Mouse (Mus musculus): Measurements from ENCODE around the gene Eipr1. TPM values are rescaled to one million over a fixed set of nuclear protein-coding genes. Genes with fewer than 3 reads are reported as not detected.
A peak's percentile ranks its signal among the peaks of the same experiment; 100 is the strongest.

Eipr1 gene
- polyA plus RNA-seq, 1 experiment from 2014 or later: 70.8 TPM

- ATAC-seq (ENCODE audit: low FRiP score): peak; percentile 56
- H3K27me3 ChIP-seq (replicated peaks): no peaks in the 10 kb centered on the region
- H3K27ac ChIP-seq (replicated peaks): peak overlapping the region; percentile 49
- no peak overlapping the region for H3K4me3 ChIP-seq (replicated peaks)
- H3K4me1 ChIP-seq: peaks cover 47% of the 10 kb centered on the region
- no peaks in the 10 kb centered on the region for H3K36me3 ChIP-seq
- 25% methylated on average over 7 of the region's 7 CpGs for WGBS
- no peak overlapping the region for H3K9ac ChIP-seq (replicated peaks)
- H3K4me2 ChIP-seq: no peak overlapping the region
- no peaks in the 10 kb centered on the region for H3K9me3 ChIP-seq (replicated peaks)
Observed at GRCm38 (mm10) chr12:28780180-28780579, 28.6 kb downstream of the Eipr1 start.

GRCm38 (mm10) chr12:28782637-28783036, 31.0 kb downstream of the Eipr1 start:
- ATAC-seq (ENCODE audit: low FRiP score): no peak
- Histone ChIP-seq H3K36me3 (no peaks in the 10 kb centered on the region), H3K4me3 (replicated peaks) (no peak overlapping the region), H3K4me1 (peaks cover 43% of the 10 kb centered on the region), H3K9ac (replicated peaks) (no peak overlapping the region), H3K27me3 (replicated peaks) (no peaks in the 10 kb centered on the region), H3K27ac (replicated peaks) (no peak overlapping the region), H3K4me2 (no peak overlapping the region), H3K9me3 (replicated peaks) (no peaks in the 10 kb centered on the region)
- 98% methylated on average over 3 of the region's 3 CpGs for WGBS

GRCm38 (mm10) chr12:28784355-28784754, 32.8 kb downstream of the Eipr1 start:
- Histone ChIP-seq H3K27me3 (replicated peaks) (no peaks in the 10 kb centered on the region), H3K36me3 (no peaks in the 10 kb centered on the region), H3K4me2 (no peak overlapping the region), H3K9ac (replicated peaks) (no peak overlapping the region), H3K27ac (replicated peaks) (peak overlapping the region; percentile 28; the same call in 1 of the 2 replicates), H3K4me1 (peaks cover 41% of the 10 kb centered on the region), H3K4me3 (replicated peaks) (no peak overlapping the region), H3K9me3 (replicated peaks) (no peaks in the 10 kb centered on the region)
- ATAC-seq (ENCODE audit: low FRiP score): no peak
- 30% methylated on average over 4 of the region's 4 CpGs for WGBS

- Histone ChIP-seq H3K9ac (replicated peaks) (no peak overlapping the region), H3K4me1 (peaks cover 38% of the 10 kb centered on the region), H3K4me2 (no peak overlapping the region), H3K27me3 (replicated peaks) (no peaks in the 10 kb centered on the region), H3K4me3 (replicated peaks) (no peak overlapping the region), H3K9me3 (replicated peaks) (no peaks in the 10 kb centered on the region), H3K27ac (replicated peaks) (peak overlapping the region; percentile 28; the same call in 1 of the 2 replicates), H3K36me3 (no peaks in the 10 kb centered on the region)
- WGBS: 18% methylated on average over 8 of the region's 8 CpGs
- ATAC-seq (ENCODE audit: low FRiP score): no peak
Observed at GRCm38 (mm10) chr12:28784864-28785263, 33.3 kb downstream of the Eipr1 start.

GRCm38 (mm10) chr12:28785299-28785698, 33.7 kb downstream of the Eipr1 start:
- H3K36me3 ChIP-seq: no peaks in the 10 kb centered on the region
- no peaks in the 10 kb centered on the region for H3K27me3 ChIP-seq (replicated peaks)
- no peak overlapping the region for H3K4me3 ChIP-seq (replicated peaks)
- 3% methylated on average over 1 of the region's 1 CpGs for WGBS
- H3K27ac ChIP-seq (replicated peaks): no peak overlapping the region
- ATAC-seq (ENCODE audit: low FRiP score): no peak
- H3K9ac ChIP-seq (replicated peaks): no peak overlapping the region
- H3K4me1 ChIP-seq: peaks cover 34% of the 10 kb centered on the region
- no peaks in the 10 kb centered on the region for H3K9me3 ChIP-seq (replicated peaks)
- no peak overlapping the region for H3K4me2 ChIP-seq

- Histone ChIP-seq H3K27ac (replicated peaks) (no peak overlapping the region), H3K9me3 (replicated peaks) (no peaks in the 10 kb centered on the region), H3K4me1 (peaks cover 24% of the 10 kb centered on the region), H3K4me3 (replicated peaks) (no peak overlapping the region), H3K9ac (replicated peaks) (no peak overlapping the region), H3K36me3 (no peaks in the 10 kb centered on the region), H3K27me3 (replicated peaks) (no peaks in the 10 kb centered on the region), H3K4me2 (no peak overlapping the region)
- 91% methylated on average over 6 of the region's 6 CpGs for WGBS
- ATAC-seq (ENCODE audit: low FRiP score): no peak
Observed at GRCm38 (mm10) chr12:28786310-28786709, 34.7 kb downstream of the Eipr1 start.

- H3K27ac ChIP-seq (replicated peaks): no peak overlapping the region
- no peak for ATAC-seq (ENCODE audit: low FRiP score)
- H3K4me1 ChIP-seq: peaks cover 11% of the 10 kb centered on the region; the same call in 1 of the 2 replicates
- H3K9me3 ChIP-seq (replicated peaks): no peaks in the 10 kb centered on the region
- no peak overlapping the region for H3K9ac ChIP-seq (replicated peaks)
- WGBS: 43% methylated on average over 3 of the region's 3 CpGs
- H3K4me3 ChIP-seq (replicated peaks): no peak overlapping the region
- no peak overlapping the region for H3K4me2 ChIP-seq
- no peaks in the 10 kb centered on the region for H3K36me3 ChIP-seq
- H3K27me3 ChIP-seq (replicated peaks): no peaks in the 10 kb centered on the region
Observed at GRCm38 (mm10) chr12:28792613-28793012, 41.0 kb downstream of the Eipr1 start.

GRCm38 (mm10) chr12:28793715-28794114, 42.1 kb downstream of the Eipr1 start:
- 66% methylated on average over 2 of the region's 2 CpGs for WGBS
- peaks cover 11% of the 10 kb centered on the region; the same call in 1 of the 2 replicates for H3K4me1 ChIP-seq
- no peak overlapping the region for H3K27ac ChIP-seq (replicated peaks)
- H3K4me2 ChIP-seq: no peak overlapping the region
- ATAC-seq (ENCODE audit: low FRiP score): no peak
- no peaks in the 10 kb centered on the region for H3K27me3 ChIP-seq (replicated peaks)
- no peaks in the 10 kb centered on the region for H3K36me3 ChIP-seq
- no peaks in the 10 kb centered on the region for H3K9me3 ChIP-seq (replicated peaks)
- H3K4me3 ChIP-seq (replicated peaks): no peak overlapping the region
- H3K9ac ChIP-seq (replicated peaks): no peak overlapping the region

GRCm38 (mm10) chr12:28795041-28795440, 43.4 kb downstream of the Eipr1 start:
- Histone ChIP-seq H3K4me3 (replicated peaks) (no peak overlapping the region), H3K4me1 (peaks cover 16% of the 10 kb centered on the region), H3K27ac (replicated peaks) (no peak overlapping the region), H3K9me3 (replicated peaks) (no peaks in the 10 kb centered on the region), H3K9ac (replicated peaks) (no peak overlapping the region), H3K4me2 (no peak overlapping the region), H3K27me3 (replicated peaks) (no peaks in the 10 kb centered on the region), H3K36me3 (no peaks in the 10 kb centered on the region)
- WGBS: 73% methylated on average over 3 of the region's 3 CpGs
- no peak for ATAC-seq (ENCODE audit: low FRiP score)

GRCm38 (mm10) chr12:28796881-28797420, 45.3 kb downstream of the Eipr1 start:
- no peaks in the 10 kb centered on the region for H3K9me3 ChIP-seq (replicated peaks)
- H3K27me3 ChIP-seq (replicated peaks): no peaks in the 10 kb centered on the region
- H3K4me3 ChIP-seq (replicated peaks): no peak overlapping the region
- ATAC-seq (ENCODE audit: low FRiP score): no peak
- H3K4me2 ChIP-seq: no peak overlapping the region
- H3K9ac ChIP-seq (replicated peaks): no peak overlapping the region
- H3K36me3 ChIP-seq: no peaks in the 10 kb centered on the region
- H3K27ac ChIP-seq (replicated peaks): 0 out of 2 replicates have a peak overlapping the region, but pooled peaks have one; percentile 39
- peaks cover 23% of the 10 kb centered on the region for H3K4me1 ChIP-seq

- Histone ChIP-seq H3K9me3 (replicated peaks) (no peaks in the 10 kb centered on the region), H3K27me3 (replicated peaks) (no peaks in the 10 kb centered on the region), H3K9ac (replicated peaks) (no peak overlapping the region), H3K4me2 (no peak overlapping the region), H3K4me1 (peaks cover 24% of the 10 kb centered on the region), H3K4me3 (replicated peaks) (no peak overlapping the region), H3K36me3 (no peaks in the 10 kb centered on the region), H3K27ac (replicated peaks) (peak overlapping the region; percentile 30)
- peak; percentile 20; the same call in 1 of the 2 replicates for ATAC-seq (ENCODE audit: low FRiP score)
- 28% methylated on average over 11 of the region's 11 CpGs for WGBS
Observed at GRCm38 (mm10) chr12:28799798-28800411, 48.3 kb downstream of the Eipr1 start.

GRCm38 (mm10) chr12:28800423-28800822, 48.8 kb downstream of the Eipr1 start:
- H3K4me3 ChIP-seq (replicated peaks): no peak overlapping the region
- H3K4me1 ChIP-seq: peaks cover 25% of the 10 kb centered on the region
- H3K4me2 ChIP-seq: no peak overlapping the region
- peak; percentile 2; the same call in 1 of the 2 replicates for ATAC-seq (ENCODE audit: low FRiP score)
- no peaks in the 10 kb centered on the region for H3K36me3 ChIP-seq
- no peak overlapping the region for H3K9ac ChIP-seq (replicated peaks)
- 67% methylated on average over 4 of the region's 4 CpGs for WGBS
- H3K27me3 ChIP-seq (replicated peaks): no peaks in the 10 kb centered on the region
- peak overlapping the region; percentile 30 for H3K27ac ChIP-seq (replicated peaks)
- no peaks in the 10 kb centered on the region for H3K9me3 ChIP-seq (replicated peaks)
